Mouse (Mus musculus) ES-Bruce4 (cell line): ENCODE results near the gene Smim17. TPM values are rescaled to one million over a fixed set of nuclear protein-coding genes. Genes with fewer than 3 reads are reported as not detected.

Experiments
- H3K27ac ChIP-seq: 2 replicates; pipeline ENCODE4 v1.5.1; 2012; ENCODE audit warnings: low read length, inconsistent platforms; ENCODE audit not compliant: insufficient read depth
- H3K27me3 ChIP-seq: 2 replicates; pipeline ENCODE4 v1.6.1; 2012; ENCODE audit warnings: mild to moderate bottlenecking, low read length, inconsistent platforms; ENCODE audit not compliant: control insufficient read depth, poor library complexity, insufficient read depth, severe bottlenecking
- H3K36me3 ChIP-seq: 2 replicates; pipeline ENCODE4 v1.6.1; 2012; ENCODE audit warnings: inconsistent platforms, mild to moderate bottlenecking, low read length, moderate library complexity; ENCODE audit not compliant: control insufficient read depth, poor library complexity, insufficient read depth, severe bottlenecking
- H3K4me1 ChIP-seq: one replicate; pipeline ENCODE4 v1.8.1; 2011; ENCODE audit warnings: low read length; ENCODE audit not compliant: control insufficient read depth, insufficient read depth
- H3K4me3 ChIP-seq: 2 replicates; pipeline ENCODE4 v1.5.1; 2011; ENCODE audit warnings: low read depth, mild to moderate bottlenecking, low read length
- H3K9ac ChIP-seq: 2 replicates; pipeline ENCODE4 v1.6.1; 2012; ENCODE audit warnings: low read depth, mild to moderate bottlenecking, inconsistent platforms; ENCODE audit not compliant: poor library complexity, severe bottlenecking
- H3K9me3 ChIP-seq: replicated peaks from 2 replicates; pipeline ENCODE4 v1.6.1; 2012; ENCODE audit warnings: mild to moderate bottlenecking, low read length, inconsistent platforms; ENCODE audit not compliant: control insufficient read depth, poor library complexity, insufficient read depth, severe bottlenecking
- CTCF ChIP-seq: IDR thresholded peaks from one replicate; pipeline ENCODE4 v1.8.1; 2011; ENCODE audit warnings: low read depth, low read length
- EP300 ChIP-seq: IDR thresholded peaks from 2 replicates; pipeline ENCODE4 v1.6.1; 2011; ENCODE audit warnings: low read depth, low read length; ENCODE audit not compliant: insufficient read depth
- POLR2A ChIP-seq: IDR thresholded peaks from one replicate; pipeline ENCODE4 v1.8.1; 2011; ENCODE audit warnings: low read length; ENCODE audit not compliant: insufficient read depth
- polyA plus RNA-seq: library from polyadenylated mRNA; stranded (reverse); fragments of >200 nt; gene quantifications from 2 replicates; pipeline ENCODE4 v1.2.4, GENCODE M21; 2011; ENCODE audit warnings: low read depth; ENCODE audit not compliant: missing spikeins, insufficient read depth, insufficient read length

Gene Smim17
- 1.1 and 1.3 TPM in 2 replicates for polyA plus RNA-seq

DNA sequence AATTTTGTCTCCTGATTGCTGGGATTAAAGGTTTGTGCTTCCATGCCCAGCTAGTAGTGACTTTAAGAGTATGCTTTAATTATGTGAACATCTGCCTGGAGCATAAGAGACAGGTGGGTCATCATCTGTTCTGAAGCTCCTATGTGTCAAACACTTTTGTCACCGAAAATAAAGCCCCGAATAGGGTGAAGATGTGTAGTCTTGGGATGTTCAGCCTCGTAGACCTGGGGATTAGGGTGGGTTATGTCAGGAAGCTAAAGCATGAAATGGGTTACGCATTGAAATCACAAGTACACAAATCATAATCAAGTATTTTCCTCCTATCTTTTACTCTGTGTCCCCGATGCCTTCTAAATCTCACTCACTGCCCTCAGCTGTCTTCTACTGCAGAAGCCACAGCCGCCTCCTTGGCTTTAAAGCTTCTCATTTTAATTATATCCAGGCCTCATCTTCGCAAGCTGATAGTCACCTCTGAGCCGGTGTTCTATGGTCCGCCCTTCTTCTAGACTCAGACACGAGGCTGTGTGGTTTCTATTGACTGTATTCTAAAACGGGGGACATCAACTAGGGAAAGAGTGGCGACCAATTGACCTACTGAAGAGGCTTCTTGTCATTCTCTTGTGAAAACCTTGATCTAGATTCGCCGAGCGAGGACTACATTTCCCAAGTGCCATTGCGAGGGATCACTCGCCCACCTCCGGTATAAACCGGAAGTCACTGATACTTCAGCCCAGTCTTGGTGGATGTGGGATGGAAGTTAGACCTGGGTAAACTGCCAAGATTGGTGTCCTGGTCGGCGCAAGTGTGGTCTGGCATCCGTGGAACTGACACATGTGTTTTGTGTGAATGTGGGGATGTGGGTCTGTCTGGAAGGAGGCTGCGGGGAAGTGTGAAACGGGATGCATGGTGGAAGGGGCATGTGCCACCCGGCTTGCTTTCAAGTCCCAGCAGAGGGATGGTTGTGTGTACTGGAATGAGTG, at the start of gene Smim17:
Gene Smim17 (plus strand): TSS at position 720 of the 980 bp plus-strand sequence.
- no peaks in the 10 kb centered on the region for H3K9me3 ChIP-seq
- TF ChIP-seq EP300 (no peak), POLR2A (peak; percentile 53)
- H3K9ac ChIP-seq = peak within 1 kb of the TSS; percentile 26
- H3K4me3 ChIP-seq = peak within 1 kb of the TSS; percentile 98
- H3K27ac ChIP-seq = no peak within 1 kb of the TSS
- H3K27me3 ChIP-seq = no peaks in the 10 kb centered on the region
- H3K4me1 ChIP-seq = no peaks in the 10 kb centered on the region
- no peaks in the 10 kb centered on the region for H3K36me3 ChIP-seq

DNA sequence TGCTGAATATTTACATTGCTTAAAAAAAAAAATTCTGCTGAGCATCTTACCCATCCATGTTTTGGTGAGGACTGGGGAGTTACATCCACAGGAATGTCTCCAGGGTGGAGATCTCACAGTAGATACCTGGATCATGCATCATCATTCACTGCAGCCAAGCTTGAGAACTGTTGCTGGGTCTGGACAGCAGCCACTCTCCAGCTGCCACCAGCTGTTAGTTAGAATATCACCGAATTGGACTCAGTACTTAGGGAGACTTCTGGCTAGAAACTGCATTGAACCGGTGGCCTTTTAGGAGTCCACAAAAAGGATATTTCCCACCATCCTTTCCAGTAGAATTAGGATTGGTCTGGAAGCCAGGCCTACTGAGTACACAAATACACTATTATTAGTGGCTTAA, 40.4 kb upstream of the Smim17 start:
- no peaks in the 10 kb centered on the region for H3K9me3 ChIP-seq
- TF ChIP-seq EP300 = no peak
- TF ChIP-seq POLR2A = no peak
- TF ChIP-seq CTCF = no peak
- peaks cover 2% of the 10 kb centered on the region for H3K4me1 ChIP-seq
- H3K27me3 ChIP-seq = no peaks in the 10 kb centered on the region
- H3K36me3 ChIP-seq = peaks cover 8% of the 10 kb centered on the region; the same call in 1 of the 2 replicates
- H3K27ac ChIP-seq = no peak overlapping the region
- H3K4me3 ChIP-seq = no peak overlapping the region
- H3K9ac ChIP-seq = no peak overlapping the region

DNA sequence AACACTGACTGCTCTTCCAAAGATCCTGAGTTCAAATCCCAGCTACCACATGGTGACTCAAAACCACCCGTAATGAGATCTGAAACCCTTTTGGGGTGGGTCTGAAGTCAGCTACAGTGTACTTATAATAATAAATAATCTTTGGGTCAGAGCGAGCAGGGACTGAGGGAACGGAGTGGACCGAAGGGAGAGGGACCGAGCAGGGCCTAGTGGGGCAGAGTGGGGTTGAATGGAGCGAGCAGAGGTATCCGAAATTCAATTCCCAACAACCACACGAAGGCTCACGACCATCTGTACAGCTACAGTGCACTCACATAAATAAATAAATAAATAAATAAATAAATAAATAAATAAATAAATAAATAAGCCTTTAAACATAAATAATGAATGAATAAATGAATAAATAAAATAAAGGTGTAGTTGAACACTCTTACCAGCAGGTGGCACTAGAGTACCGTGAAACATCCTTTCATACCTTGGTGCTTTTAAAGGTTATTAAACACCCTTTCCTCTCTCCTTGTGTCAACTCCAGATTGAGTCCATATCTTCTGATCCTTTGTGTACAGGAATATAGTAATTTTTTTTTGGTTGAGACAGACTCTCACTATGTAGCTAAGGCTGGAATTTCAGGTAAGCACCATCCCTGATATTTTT, 39.5 kb upstream of the Smim17 start:
- Histone ChIP-seq H3K9ac (no peak overlapping the region), H3K4me1 (peaks cover 2% of the 10 kb centered on the region)

DNA sequence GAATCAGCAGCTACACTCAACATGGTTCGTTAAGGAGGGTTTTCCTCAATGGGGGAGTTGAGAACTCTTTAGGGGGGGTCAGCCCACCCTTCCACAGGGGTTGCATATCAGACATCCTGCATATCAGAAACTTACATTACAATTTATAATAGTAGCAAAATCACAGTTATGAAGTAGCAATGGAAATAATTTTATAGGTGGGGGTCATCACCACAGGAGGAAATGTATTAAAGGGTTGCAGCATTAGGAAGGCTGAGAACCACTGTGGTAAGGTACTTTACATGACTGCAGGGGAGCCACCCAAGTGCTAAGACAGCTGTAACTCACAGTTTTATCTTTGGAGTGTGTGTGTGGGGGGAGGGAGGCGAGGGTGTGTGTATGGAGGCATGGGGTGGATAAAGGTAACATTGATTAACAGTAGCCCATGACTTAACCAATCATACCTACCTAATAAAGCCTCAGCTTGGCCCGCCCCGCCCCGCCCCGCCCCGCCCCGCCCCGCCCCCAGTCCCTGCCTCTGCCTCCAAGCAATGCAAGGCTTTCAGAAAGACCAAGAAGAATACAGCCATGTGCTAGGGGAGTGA, 37.9 kb upstream of the Smim17 start:
- TF ChIP-seq EP300 (no peak), CTCF (no peak), POLR2A (no peak)
- Histone ChIP-seq H3K9ac (no peak overlapping the region), H3K9me3 (no peaks in the 10 kb centered on the region), H3K27me3 (no peaks in the 10 kb centered on the region), H3K36me3 (no peaks in the 10 kb centered on the region), H3K4me1 (peaks cover 2% of the 10 kb centered on the region), H3K4me3 (no peak overlapping the region), H3K27ac (no peak overlapping the region)

More for the DNA sequence above, 39.5 kb upstream of the Smim17 start:
- Histone ChIP-seq H3K36me3 (peaks cover 3% of the 10 kb centered on the region; the same call in 1 of the 2 replicates), H3K27ac (no peak overlapping the region), H3K9me3 (no peaks in the 10 kb centered on the region), H3K27me3 (no peaks in the 10 kb centered on the region), H3K4me3 (no peak overlapping the region)
- no peak for TF ChIP-seq EP300
- TF ChIP-seq CTCF = no peak
- TF ChIP-seq POLR2A = no peak

DNA sequence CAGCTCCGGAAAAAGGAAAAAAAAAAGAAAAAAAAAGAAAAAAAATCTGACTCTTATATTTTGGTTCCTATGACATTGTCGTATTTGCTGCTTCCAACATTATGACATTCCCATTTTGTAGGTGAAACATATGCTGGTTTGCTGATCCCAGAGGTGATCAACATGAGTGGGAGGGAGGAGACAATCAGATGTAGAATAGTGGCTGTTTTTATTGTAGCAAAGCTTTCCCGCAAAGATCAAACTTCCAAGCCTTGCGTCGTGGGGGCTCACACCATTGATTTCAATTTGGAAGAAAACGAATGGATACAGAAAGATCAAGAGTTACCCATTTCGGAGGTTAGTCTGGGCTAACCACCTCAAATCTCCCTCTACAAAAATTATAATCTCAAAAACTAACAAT, 36.8 kb upstream of the Smim17 start:
- 0 out of 2 replicates have a peak overlapping the region, but pooled peaks have one; percentile 31 for H3K27ac ChIP-seq
- peak overlapping the region; percentile 83 for H3K4me3 ChIP-seq
- no peaks in the 10 kb centered on the region for H3K36me3 ChIP-seq
- no peaks in the 10 kb centered on the region for H3K27me3 ChIP-seq
- H3K9ac ChIP-seq = peak overlapping the region; percentile 7
- peaks cover 2% of the 10 kb centered on the region for H3K4me1 ChIP-seq
- TF ChIP-seq CTCF (no peak), POLR2A (no peak), EP300 (no peak)
- H3K9me3 ChIP-seq = no peaks in the 10 kb centered on the region
